Mouse (Mus musculus): ENCODE data around the gene Fuz. TPM values are rescaled to one million over a fixed set of nuclear protein-coding genes. Genes with fewer than 3 reads are reported as not detected.
"Not testable (repeated sequence)": the region's sequence is repeated elsewhere in the genome, so short reads cannot be mapped to it uniquely, and the experiment has no call there.

Gene Fuz
- total RNA-seq, 1 experiment from 2014 or later = 39.8 TPM

DNA sequence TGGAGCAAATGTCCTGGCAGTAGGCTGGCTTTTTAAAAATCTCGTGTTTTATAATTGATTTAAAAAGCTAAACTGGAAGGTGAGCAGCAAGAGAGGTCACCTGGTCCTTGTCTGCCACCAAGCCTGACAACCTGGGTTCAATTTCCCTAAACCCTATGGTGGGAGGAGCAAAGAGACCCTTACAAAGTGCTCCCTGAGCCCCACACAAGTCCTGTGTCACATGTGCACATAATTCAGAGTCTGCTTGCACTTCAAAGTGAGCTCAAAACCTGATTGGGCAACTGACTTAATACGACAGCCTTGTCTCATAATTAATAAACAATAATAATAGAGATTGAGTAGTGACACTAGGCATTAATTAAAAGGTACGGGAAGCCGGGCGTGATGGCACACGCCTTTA is 25.3 kb upstream of the Fuz start:
- no peak for ATAC-seq (replicated peaks in 1 of 2; ENCODE audit: insufficient read depth in 1 of 2, low FRiP score in 2 of 2, low TSS enrichment in 1 of 2, low read depth in 1 of 2, poor library complexity in 2 of 2, severe bottlenecking in 2 of 2)

DNA sequence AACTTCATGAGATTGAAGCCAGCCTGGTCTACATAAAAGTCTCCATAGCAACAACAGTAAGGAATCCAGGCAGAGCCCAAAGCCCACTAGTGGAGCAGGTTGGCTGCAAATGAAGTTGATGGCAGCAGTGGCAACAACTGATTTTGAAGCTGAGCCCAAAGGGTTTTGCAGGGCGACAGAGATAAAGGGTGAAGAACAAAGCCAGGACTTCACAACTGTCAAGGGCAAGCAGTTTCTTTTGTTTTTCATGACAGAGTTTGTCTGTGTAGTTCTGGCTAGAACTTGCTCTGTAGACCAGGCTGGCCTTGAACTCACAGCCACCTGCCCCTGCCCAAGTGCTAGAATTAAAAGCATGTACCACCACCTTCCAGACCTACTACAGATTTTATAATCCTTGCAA is 24.7 kb upstream of the Fuz start:
- ATAC-seq (replicated peaks in 1 of 2; ENCODE audit: insufficient read depth in 1 of 2, low FRiP score in 2 of 2, low TSS enrichment in 1 of 2, low read depth in 1 of 2, poor library complexity in 2 of 2, severe bottlenecking in 2 of 2) = no peak

DNA sequence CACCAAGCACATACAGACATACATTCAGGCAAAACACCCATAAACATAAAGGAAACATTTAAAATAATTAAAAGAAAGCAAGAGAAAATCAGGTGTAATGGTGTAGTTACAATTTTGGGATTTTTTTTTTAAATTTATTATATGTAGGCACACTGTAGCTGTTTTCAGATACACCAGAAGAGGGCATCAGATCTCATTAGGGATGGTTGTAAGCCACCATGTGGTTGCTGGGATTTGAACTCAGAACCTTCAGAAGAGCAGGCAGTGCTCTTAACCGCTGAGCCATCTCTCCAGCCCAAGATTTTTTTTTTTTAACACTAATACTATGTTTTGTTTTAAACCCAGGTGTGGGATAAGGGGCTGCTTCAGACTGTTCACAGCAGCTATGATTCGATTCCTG is 24.1 kb upstream of the Fuz start:
- ATAC-seq (replicated peaks in 1 of 2; ENCODE audit: insufficient read depth in 1 of 2, low FRiP score in 2 of 2, low TSS enrichment in 1 of 2, low read depth in 1 of 2, poor library complexity in 2 of 2, severe bottlenecking in 2 of 2) = not testable (repeated sequence)

DNA sequence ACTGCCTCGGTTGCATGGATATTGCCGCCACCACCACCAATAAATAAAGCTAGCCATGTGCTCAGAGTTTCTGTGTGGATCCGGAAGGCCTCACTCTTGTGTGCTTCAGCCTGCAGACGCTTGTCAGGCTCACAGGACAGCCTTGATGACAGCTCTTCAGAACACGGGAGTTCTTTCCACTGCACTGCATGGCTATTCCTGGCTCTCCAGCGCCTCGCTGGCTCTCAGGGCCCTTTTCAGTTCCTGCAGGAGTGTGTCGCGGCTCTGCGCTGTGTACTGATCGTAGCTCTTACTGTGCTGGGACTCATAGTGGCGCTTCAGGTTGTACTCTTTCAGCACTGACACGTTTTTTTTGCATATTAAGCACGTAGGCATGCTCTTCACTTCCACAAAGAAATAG is 18.0 kb upstream of the Fuz start:
- ATAC-seq (replicated peaks in 1 of 2; ENCODE audit: insufficient read depth in 1 of 2, low FRiP score in 2 of 2, low TSS enrichment in 1 of 2, low read depth in 1 of 2, poor library complexity in 2 of 2, severe bottlenecking in 2 of 2) = no peak

DNA sequence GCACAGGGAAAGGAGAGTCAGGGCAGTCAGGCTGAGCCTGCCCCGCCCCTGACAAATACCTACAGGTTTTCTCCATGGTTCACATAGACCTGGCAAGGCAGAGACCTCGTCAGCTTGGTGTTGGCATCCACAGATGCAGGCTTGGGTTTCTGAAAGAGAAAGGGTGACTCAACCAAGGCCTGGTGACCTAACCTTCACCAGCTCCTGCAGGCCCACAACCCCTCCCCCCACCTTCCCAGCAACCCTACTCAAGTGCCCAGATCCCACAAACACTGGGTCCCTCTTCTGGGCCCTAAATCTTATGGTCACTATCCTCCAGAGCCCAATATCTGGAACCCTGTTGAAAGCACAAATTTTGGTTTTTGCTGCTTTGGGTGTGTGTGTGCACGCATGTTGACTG is 12.8 kb upstream of the Fuz start:
- no peak for ATAC-seq (replicated peaks in 1 of 2; ENCODE audit: insufficient read depth in 1 of 2, low FRiP score in 2 of 2, low TSS enrichment in 1 of 2, low read depth in 1 of 2, poor library complexity in 2 of 2, severe bottlenecking in 2 of 2)

DNA sequence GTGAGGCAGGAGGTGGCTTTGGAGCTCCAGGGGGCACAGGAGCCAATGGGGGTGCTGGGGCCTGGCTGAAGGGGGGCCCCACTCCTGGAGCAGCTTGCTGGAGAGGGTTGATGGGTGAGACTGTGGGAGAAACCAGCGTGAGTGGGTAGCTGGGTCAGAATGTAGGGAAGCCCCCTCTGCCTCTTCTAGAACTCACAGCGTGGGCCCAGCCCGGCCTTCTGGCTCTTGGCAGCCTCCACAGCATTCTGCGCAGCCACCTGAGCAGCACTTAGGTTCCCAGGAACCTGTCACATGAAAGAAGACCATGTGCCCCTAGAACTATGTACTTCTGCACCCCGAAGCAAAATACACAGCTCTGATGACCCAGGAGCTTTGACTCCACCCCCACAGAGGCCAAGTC is 11.2 kb upstream of the Fuz start:
- ATAC-seq (replicated peaks in 1 of 2; ENCODE audit: insufficient read depth in 1 of 2, low FRiP score in 2 of 2, low TSS enrichment in 1 of 2, low read depth in 1 of 2, poor library complexity in 2 of 2, severe bottlenecking in 2 of 2) = no peak

DNA sequence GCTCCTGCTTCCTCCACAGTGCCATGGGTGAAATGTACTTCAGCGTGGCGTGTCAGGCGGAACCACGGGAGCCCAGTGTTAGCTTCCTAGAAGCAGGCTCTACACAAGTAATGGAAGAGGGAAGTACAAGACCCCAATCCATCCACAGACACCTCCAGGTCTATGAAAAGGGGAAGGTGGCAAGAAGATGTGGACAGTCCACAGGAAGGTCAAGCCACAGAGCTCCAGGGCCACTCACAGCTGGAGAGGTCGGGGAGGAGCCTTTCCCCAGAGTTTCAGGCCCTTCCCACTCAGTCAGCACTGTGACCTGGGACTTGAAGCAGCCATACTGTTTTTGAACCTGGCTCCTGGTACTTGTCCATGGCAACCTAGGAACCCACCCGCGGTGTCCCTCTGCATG is 8.9 kb upstream of the Fuz start:
- ATAC-seq (replicated peaks in 1 of 2; ENCODE audit: insufficient read depth in 1 of 2, low FRiP score in 2 of 2, low TSS enrichment in 1 of 2, low read depth in 1 of 2, poor library complexity in 2 of 2, severe bottlenecking in 2 of 2) = peak in 1 of 2 experiments; percentile 30; a peak in 1 of 4 replicates

DNA sequence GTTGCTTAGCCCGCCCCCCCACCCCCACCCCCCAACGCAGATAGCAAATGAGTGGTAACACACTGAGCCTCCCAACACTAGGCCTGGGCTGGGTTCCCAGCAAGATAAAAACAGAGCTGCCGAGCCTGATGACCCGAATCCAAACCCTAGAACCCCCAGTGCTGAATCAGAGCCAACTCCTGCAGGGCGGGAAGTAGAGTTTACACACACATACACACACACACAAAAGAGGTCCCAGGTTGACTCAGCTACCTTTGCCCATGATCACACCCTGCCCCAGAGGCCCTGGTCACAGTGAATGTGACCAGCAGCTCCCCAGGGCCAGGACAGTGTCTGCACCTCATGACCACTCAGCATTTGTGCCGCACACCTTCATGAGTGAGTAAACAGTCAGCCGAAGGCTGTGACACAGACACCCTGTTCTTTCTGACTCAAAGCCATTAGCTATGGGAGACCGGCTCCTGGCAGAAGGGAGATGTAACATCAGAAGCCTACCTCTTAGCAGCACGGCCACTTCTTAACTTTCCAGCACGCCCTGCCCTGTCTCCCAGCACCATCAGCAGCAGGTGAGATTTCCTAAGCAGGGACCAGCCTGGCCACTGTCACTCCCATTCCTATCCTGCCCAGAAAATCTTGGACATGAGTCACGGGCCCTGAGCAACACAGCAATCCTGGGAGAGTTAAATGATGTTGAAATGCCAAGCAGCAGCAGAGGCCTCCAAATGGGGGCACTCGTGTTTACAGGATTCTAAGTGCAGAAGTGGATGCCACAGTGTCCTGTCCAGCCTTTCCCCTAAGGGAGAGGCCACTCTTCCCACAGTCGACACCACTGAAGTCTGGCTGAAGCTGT is 7.4 kb upstream of the Fuz start:
- no peak for ATAC-seq (replicated peaks in 1 of 2; ENCODE audit: insufficient read depth in 1 of 2, low FRiP score in 2 of 2, low TSS enrichment in 1 of 2, low read depth in 1 of 2, poor library complexity in 2 of 2, severe bottlenecking in 2 of 2)

DNA sequence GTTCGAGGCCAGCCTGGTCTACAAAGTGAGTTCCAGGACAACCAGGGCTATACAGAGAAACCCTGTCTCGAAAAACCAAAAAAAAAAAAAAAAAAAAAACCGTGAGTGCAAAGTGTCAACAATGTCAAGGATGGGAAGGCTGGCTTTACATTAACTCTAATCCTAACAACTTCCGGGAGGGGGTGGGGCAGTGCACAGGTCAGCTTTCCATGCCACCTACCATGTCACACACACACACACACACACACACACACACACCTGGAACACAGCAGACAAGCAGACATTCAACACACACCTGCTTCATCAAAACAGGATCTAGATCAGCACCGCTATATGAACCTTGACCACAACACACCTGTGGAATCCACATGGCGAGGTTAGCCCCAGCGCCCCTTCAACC is 5.7 kb upstream of the Fuz start:
- ATAC-seq (replicated peaks in 1 of 2; ENCODE audit: insufficient read depth in 1 of 2, low FRiP score in 2 of 2, low TSS enrichment in 1 of 2, low read depth in 1 of 2, poor library complexity in 2 of 2, severe bottlenecking in 2 of 2) = no peak

DNA sequence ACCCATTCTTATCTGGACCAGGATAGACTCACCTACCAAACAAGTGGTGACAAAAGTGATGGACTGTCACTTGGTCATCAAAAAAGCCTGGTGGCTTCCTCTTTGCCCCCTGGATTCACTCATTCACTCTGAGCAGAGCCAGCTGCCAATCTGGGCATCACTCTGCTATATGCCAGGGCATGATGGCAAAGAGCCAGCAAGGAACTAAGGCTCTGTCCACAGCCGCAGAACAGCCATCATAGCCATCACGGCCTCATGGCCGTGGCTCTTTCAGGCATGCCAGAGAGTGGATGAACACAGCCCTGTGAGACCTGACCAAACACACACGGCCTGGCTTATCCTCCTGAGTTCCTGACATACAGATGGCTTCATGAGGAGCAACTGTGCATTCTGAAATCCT is 5.1 kb upstream of the Fuz start:
- no peak for ATAC-seq (replicated peaks in 1 of 2; ENCODE audit: insufficient read depth in 1 of 2, low FRiP score in 2 of 2, low TSS enrichment in 1 of 2, low read depth in 1 of 2, poor library complexity in 2 of 2, severe bottlenecking in 2 of 2)

DNA sequence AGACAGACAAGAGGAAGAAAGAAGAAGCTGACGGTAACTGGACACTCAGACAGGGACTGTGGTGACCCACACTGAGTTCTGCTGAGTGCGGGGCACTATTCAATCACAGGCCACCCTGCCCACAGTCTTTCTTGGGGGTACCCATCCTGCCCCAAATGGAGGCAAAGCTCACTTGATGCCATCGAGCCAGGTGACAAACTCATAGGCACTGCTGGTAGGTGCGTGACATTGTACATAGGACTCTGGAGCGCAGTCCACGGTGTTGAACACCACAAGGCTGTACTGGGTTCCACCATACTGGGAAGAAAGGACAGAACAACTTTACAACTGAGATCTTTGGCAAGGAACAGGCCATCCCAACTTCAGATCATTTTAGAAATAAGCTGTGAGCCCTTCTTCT is 4.3 kb upstream of the Fuz start:
- ATAC-seq (replicated peaks in 1 of 2; ENCODE audit: insufficient read depth in 1 of 2, low FRiP score in 2 of 2, low TSS enrichment in 1 of 2, low read depth in 1 of 2, poor library complexity in 2 of 2, severe bottlenecking in 2 of 2) = no peak

DNA sequence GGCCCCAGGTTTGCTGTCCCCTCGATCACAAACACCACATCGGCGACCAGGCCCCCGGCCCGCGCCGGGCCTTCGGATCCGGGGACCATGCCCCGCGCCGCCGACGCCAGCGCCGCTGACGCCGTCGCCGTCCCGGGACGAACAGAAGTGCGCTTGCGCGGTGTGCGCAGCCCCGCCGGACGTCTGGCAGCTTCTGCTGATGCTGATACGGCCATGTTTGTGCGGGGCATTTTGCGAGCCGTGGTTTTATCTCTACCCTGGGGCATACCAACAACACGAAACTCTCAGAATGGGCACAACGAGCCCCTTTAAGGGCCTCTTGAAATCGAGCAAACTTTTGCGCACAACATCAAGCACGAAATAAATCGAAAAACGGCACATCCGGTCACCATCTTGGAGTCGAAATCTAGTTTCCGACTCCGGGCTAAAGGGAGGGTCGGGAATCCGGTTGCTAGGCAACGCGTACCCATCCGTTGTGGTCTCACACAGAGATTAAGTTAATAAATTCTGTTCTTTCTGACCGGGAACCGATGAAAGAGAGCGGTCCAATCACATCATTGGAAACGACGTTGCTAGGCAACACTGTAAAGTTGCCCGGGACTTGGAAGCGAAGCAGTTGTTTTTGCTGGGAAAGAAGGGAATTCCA is 3.5 kb upstream of the Fuz start, which contains the start of gene Med25:
Med25 (minus strand) TSS at position 437 of the 646 bp plus-strand sequence.
- ATAC-seq (replicated peaks in 1 of 2; ENCODE audit: insufficient read depth in 1 of 2, low FRiP score in 2 of 2, low TSS enrichment in 1 of 2, low read depth in 1 of 2, poor library complexity in 2 of 2, severe bottlenecking in 2 of 2) = peak; percentile 57 to 65

DNA sequence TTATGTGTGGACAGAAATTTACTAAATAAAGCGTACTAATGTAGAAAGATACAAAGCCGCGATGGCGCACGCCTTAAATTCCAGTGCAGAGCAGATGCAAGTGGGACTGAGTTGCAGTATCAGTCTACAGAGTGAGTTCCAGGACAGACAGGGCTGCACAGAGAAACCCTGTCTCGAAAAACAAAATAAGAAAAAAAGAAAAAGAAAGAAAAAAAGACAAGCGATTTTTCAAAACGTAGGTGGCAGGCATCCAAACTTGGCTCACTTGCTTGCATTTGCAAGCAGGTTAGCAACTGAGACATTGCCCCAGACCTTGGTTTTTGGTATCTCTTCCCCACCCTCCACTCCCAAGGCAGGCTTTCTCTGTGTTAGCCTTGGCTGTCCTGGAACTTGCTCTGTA is 2.7 kb upstream of the Fuz start:
- no peak for ATAC-seq (replicated peaks in 1 of 2; ENCODE audit: insufficient read depth in 1 of 2, low FRiP score in 2 of 2, low TSS enrichment in 1 of 2, low read depth in 1 of 2, poor library complexity in 2 of 2, severe bottlenecking in 2 of 2)

DNA sequence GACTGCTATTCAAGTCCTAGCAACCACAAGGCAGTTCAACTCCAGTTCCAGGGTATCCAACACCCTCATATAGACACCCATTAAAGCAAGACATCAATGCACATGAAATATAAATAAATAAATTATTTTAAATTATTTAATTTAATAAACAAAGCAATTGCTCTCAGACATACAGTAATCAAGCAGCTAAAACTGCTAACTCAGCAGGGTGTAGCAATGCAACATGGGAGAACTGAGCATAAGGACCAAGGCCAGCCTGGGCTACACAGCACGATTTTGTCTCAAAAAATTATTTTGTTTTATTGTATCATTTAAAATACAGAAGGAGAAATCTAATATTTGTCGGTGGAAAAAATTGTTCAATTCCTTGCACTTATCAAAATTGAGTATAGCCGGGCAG is 1.7 kb upstream of the Fuz start:
- ATAC-seq (replicated peaks in 1 of 2; ENCODE audit: insufficient read depth in 1 of 2, low FRiP score in 2 of 2, low TSS enrichment in 1 of 2, low read depth in 1 of 2, poor library complexity in 2 of 2, severe bottlenecking in 2 of 2) = no peak

DNA sequence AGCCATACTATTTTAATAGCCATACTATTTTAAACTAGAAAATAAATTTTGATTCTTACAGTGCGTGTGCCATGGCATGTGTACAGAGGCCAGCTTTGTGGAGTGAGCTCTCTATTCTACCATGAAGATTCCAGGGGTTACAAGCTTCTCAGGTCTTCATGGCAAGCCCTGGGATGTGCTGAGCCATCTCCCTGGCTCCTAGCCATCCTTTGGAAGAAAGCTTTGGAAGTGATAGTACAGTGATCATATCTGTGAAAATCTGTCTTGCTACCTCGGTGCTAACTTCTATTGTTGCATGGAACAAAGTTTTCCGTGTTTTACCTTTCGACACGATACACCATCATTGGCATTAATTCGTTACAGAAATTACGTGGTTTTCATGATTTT is 680 bp upstream of the Fuz start:
- no peak for ATAC-seq (replicated peaks in 1 of 2; ENCODE audit: insufficient read depth in 1 of 2, low FRiP score in 2 of 2, low TSS enrichment in 1 of 2, low read depth in 1 of 2, poor library complexity in 2 of 2, severe bottlenecking in 2 of 2)

DNA sequence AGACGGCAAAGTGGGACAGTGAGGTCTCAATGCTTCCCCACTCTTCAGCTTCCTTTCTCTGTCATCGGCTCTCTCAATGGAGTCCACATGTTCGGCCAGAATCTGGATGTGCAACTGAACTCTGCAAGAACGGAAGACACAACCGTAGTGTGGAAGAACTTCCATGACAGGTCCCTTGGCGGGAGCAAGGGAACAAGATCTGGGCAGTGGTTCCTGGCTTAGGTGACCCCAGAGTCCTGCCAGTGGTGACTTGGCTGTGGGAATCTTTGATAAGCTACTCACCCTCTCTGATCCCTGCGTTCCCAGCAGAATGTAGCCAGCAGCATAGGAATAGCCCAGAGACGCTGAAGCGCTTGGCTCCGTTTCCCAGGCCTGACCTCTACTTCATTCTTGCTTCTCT is 620 bp downstream of the Fuz start:
- ATAC-seq (replicated peaks in 1 of 2; ENCODE audit: insufficient read depth in 1 of 2, low FRiP score in 2 of 2, low TSS enrichment in 1 of 2, low read depth in 1 of 2, poor library complexity in 2 of 2, severe bottlenecking in 2 of 2) = no peak

DNA sequence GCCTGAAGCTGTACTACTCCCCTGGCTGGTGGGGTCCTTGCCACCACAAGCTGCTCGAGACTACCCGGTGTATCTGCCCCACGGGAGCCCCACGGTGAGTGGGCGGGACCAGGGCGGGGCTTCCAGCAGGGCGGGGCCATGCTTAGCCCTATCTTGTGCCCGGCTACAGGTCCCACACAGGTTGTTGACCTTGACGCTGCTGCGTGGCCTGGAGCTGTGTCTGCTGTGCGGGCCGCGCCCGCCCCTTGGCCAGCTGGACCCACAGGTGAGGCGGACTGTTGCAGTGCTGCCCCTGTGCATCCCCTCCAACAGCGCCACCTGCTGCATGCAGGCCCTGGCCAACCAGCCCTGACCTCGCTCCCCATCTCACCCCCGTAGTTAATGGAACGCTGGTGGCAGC is 2.7 kb downstream of the Fuz start:
- ATAC-seq (replicated peaks in 1 of 2; ENCODE audit: insufficient read depth in 1 of 2, low FRiP score in 2 of 2, low TSS enrichment in 1 of 2, low read depth in 1 of 2, poor library complexity in 2 of 2, severe bottlenecking in 2 of 2) = no peak

DNA sequence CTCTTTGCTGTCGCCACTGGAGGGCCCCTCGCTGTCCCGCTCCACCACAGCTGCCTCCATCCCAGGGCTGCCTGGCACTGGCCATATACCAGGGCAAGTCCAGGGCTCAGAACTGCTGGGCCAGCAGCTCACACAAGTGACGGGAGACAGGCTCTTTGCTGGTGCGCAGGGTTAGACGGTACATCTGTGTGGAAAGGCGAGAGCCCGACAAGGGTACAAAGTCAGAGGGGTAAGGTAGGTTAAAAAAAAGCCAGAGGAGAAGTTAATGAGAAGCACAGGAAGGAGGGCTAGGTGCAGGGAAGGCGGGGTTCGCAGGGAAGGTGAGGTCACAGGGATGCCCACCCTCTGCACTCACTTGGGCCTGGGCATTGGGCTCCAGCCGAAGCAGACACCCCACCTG is 4.8 kb downstream of the Fuz start:
- no peak for ATAC-seq (replicated peaks in 1 of 2; ENCODE audit: insufficient read depth in 1 of 2, low FRiP score in 2 of 2, low TSS enrichment in 1 of 2, low read depth in 1 of 2, poor library complexity in 2 of 2, severe bottlenecking in 2 of 2)

DNA sequence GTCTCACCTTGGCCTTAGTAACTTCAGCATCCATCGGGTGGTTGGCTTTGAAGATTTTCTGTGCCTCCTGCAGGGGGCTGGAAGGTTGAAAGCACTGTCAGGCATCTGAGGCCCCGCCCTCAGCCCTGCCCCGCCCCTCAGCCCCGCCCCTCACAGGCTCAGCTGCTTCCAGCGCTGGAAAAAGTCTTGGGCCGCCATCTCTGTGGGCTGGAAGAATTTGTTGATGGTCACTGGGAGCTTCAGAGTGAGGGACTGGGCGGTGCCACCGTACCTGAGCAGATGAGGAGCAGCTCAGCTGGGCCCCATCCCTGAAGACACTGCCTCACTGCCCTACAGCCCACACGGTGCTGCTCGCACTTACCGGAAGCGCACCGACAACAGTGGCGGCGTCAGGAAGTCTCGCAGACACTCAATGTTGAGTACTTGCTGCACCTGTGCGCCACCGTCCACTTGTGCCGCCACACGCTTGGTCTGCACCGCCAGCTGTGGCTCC is 5.4 kb downstream of the Fuz start:
- ATAC-seq (replicated peaks in 1 of 2; ENCODE audit: insufficient read depth in 1 of 2, low FRiP score in 2 of 2, low TSS enrichment in 1 of 2, low read depth in 1 of 2, poor library complexity in 2 of 2, severe bottlenecking in 2 of 2) = peak; percentile 40 to 68
